Mouse (Mus musculus) MEL (cell line): ENCODE results near the gene Gm5431. TPM values are rescaled to one million over a fixed set of nuclear protein-coding genes. Genes with fewer than 3 reads are reported as not detected.
"Not testable (repeated sequence)": the region's sequence is repeated elsewhere in the genome, so short reads cannot be mapped to it uniquely, and the experiment has no call there.

Experiments used
- DNase-seq: peaks from one replicate; pipeline ENCODE4 v3.0.0; 2011; ENCODE audit warnings: low read depth, low spot score
- H3K27ac ChIP-seq: 2 replicates; pipeline ENCODE4 v1.5.1; 2012; ENCODE audit warnings: low read depth, mild to moderate bottlenecking, control low read depth, low read length, moderate library complexity; ENCODE audit not compliant: control insufficient read depth
- H3K27me3 ChIP-seq, 2 experiments: fragments of 150-350 bp in 1 of 2; sonication (generic) in 1 of 2; 2 replicates each; pipeline ENCODE4 v1.6.1; 2012; ENCODE audit warnings: low read length in 2 of 2, mild to moderate bottlenecking in 2 of 2, improper control_type of control experiment in 1 of 2, moderate library complexity in 1 of 2; ENCODE audit not compliant: insufficient read depth in 2 of 2, control insufficient read depth in 1 of 2
- H3K36me3 ChIP-seq, 2 experiments: 2 replicates each; pipeline ENCODE4 v1.6.1; 2012 to 2014; ENCODE audit warnings: low read length in 2 of 2, improper control_type of control experiment in 1 of 2, inconsistent platforms in 1 of 2, mild to moderate bottlenecking in 1 of 2; ENCODE audit not compliant: insufficient read depth in 2 of 2, control insufficient read depth in 1 of 2
- H3K4me1 ChIP-seq, 2 experiments: fragments of 150-350 bp in 1 of 2; sonication (generic) in 1 of 2; 2 replicates each; pipeline ENCODE4 v1.6.1; 2012; ENCODE audit warnings: low read length in 2 of 2, improper control_type of control experiment in 1 of 2, mild to moderate bottlenecking in 1 of 2; ENCODE audit not compliant: insufficient read depth in 2 of 2, control insufficient read depth in 1 of 2
- H3K4me3 ChIP-seq, 2 experiments: fragments of 150-350 bp in 1 of 2; sonication (generic) in 1 of 2; 2 replicates each; pipeline ENCODE4 v1.5.1; 2012; ENCODE audit warnings: low read depth in 2 of 2, low read length in 2 of 2, mild to moderate bottlenecking in 2 of 2, moderate library complexity in 2 of 2, control low read depth in 1 of 2, improper control_type of control experiment in 1 of 2; ENCODE audit not compliant: control insufficient read depth in 1 of 2, insufficient read depth in 1 of 2
- H3K79me2 ChIP-seq: 2 replicates; pipeline ENCODE4 v1.6.1; 2012; ENCODE audit warnings: mild to moderate bottlenecking, low read length, moderate library complexity; ENCODE audit not compliant: control insufficient read depth, poor library complexity, insufficient read depth
- H3K9ac ChIP-seq: 2 replicates; pipeline ENCODE4 v1.6.1; 2012; ENCODE audit warnings: low read depth, mild to moderate bottlenecking, control low read depth, low read length, moderate library complexity; ENCODE audit not compliant: control insufficient read depth, poor library complexity, severe bottlenecking
- H3K9me3 ChIP-seq: fragments of 150-350 bp; sonication (generic); replicated peaks from 2 replicates; pipeline ENCODE4 v1.6.1; 2012; ENCODE audit warnings: mild to moderate bottlenecking, low read length, improper control_type of control experiment, moderate library complexity; ENCODE audit not compliant: insufficient read depth
- BHLHE40 ChIP-seq: IDR thresholded peaks from 2 replicates; pipeline ENCODE4 v1.6.1; 2012; ENCODE audit warnings: low read depth, mild to moderate bottlenecking, inconsistent platforms, low read length, improper control_type of control experiment, borderline replicate concordance
- CHD1 ChIP-seq: IDR thresholded peaks from 2 replicates; pipeline ENCODE4 v1.6.1; 2012; ENCODE audit warnings: low read depth, mild to moderate bottlenecking, inconsistent platforms, low read length, improper control_type of control experiment
- CTCF ChIP-seq, 3 experiments: IDR thresholded peaks in 2 of 3; conservative IDR thresholded peaks in 1 of 3; 2 replicates each; pipeline ENCODE4 v1.5.1; 2011 to 2012; ENCODE audit warnings: low read length in 3 of 3, low read depth in 2 of 3, mild to moderate bottlenecking in 2 of 3, improper control_type of control experiment in 1 of 3, inconsistent platforms in 1 of 3, mixed read lengths in 1 of 3, moderate library complexity in 1 of 3; ENCODE audit not compliant: control insufficient read depth in 1 of 3, insufficient read depth in 1 of 3, poor library complexity in 1 of 3, severe bottlenecking in 1 of 3
- EP300 ChIP-seq, 2 experiments: IDR thresholded peaks; 2 replicates each; pipeline ENCODE4 v1.6.1; 2011; ENCODE audit warnings: improper control_type of control experiment in 2 of 2, low read length in 2 of 2, low read depth in 1 of 2, mild to moderate bottlenecking in 1 of 2
- GABPA ChIP-seq: IDR thresholded peaks from 2 replicates; pipeline ENCODE4 v1.6.1; 2012; ENCODE audit warnings: low read depth, mild to moderate bottlenecking, inconsistent platforms, low read length, improper control_type of control experiment, moderate library complexity
- HCFC1 ChIP-seq: IDR thresholded peaks from 2 replicates; pipeline ENCODE4 v1.6.1; 2012; ENCODE audit warnings: low read depth, mild to moderate bottlenecking, inconsistent platforms, low read length, improper control_type of control experiment, moderate library complexity
- JUND ChIP-seq: IDR thresholded peaks from 2 replicates; pipeline ENCODE4 v1.6.1; 2011; ENCODE audit warnings: low read depth, mild to moderate bottlenecking, improper control_type of control experiment, low read length
- MAFK ChIP-seq: IDR thresholded peaks from 2 replicates; pipeline ENCODE4 v1.6.1; 2011; ENCODE audit warnings: low read depth, mild to moderate bottlenecking, low read length, improper control_type of control experiment, borderline replicate concordance
- MEF2A ChIP-seq: IDR thresholded peaks from 2 replicates; pipeline ENCODE4 v1.6.1; 2014; ENCODE audit warnings: low read depth, mild to moderate bottlenecking, inconsistent platforms, low read length, improper control_type of control experiment; ENCODE audit not compliant: poor library complexity, insufficient replicate concordance, severe bottlenecking; ENCODE audit errors: extremely low read depth
- MYB ChIP-seq: IDR thresholded peaks from 2 replicates; pipeline ENCODE4 v1.6.1; 2011; ENCODE audit warnings: mild to moderate bottlenecking, low read depth, low read length, improper control_type of control experiment
- NRF1 ChIP-seq: IDR thresholded peaks from 2 replicates; pipeline ENCODE4 v1.6.1; 2014; ENCODE audit warnings: low read depth, mild to moderate bottlenecking, inconsistent platforms, low read length, improper control_type of control experiment, moderate library complexity; ENCODE audit not compliant: poor library complexity, insufficient read depth, severe bottlenecking
- SMC3 ChIP-seq: IDR thresholded peaks from 2 replicates; pipeline ENCODE4 v1.6.1; 2011; ENCODE audit warnings: low read depth, low read length, improper control_type of control experiment
- UBTF ChIP-seq: IDR thresholded peaks from 2 replicates; pipeline ENCODE4 v1.6.1; 2012; ENCODE audit warnings: low read depth, mild to moderate bottlenecking, inconsistent platforms, low read length, improper control_type of control experiment, moderate library complexity, borderline replicate concordance; ENCODE audit not compliant: insufficient read depth
- ZC3H11A ChIP-seq: IDR thresholded peaks from 2 replicates; pipeline ENCODE4 v1.6.1; 2012; ENCODE audit warnings: low read depth, mild to moderate bottlenecking, inconsistent platforms, low read length, improper control_type of control experiment
- ZNF384 ChIP-seq: IDR thresholded peaks from 2 replicates; pipeline ENCODE4 v1.6.1; 2012; ENCODE audit warnings: low read depth, mild to moderate bottlenecking, inconsistent platforms, low read length, improper control_type of control experiment
- polyA plus RNA-seq, 2 experiments: library from polyadenylated mRNA; stranded (reverse) in 1 of 2; unstranded in 1 of 2; fragments of >175 nt in 1 of 2; fragments of >200 nt in 1 of 2; gene quantifications; 2 replicates each; pipeline versions ENCODE4 v1.2.1 to v1.2.4; 2012; ENCODE audit warnings: low replicate concordance in 2 of 2, low read depth in 1 of 2; ENCODE audit not compliant: insufficient read length in 2 of 2, insufficient read depth in 1 of 2, missing spikeins in 1 of 2
- total RNA-seq: library from RNA; depleted of rRNA; stranded (reverse); fragments of 300-350 nt; gene quantifications from 2 replicates; pipeline ENCODE4 v1.2.3, GENCODE M21; 2012

Gene Gm5431
- total and polyA plus RNA-seq, 3 experiments = 0.04 TPM; not detected in 2

- H3K9ac ChIP-seq, H3K4me1 ChIP-seq, H3K27me3 ChIP-seq, H3K27ac ChIP-seq, H3K4me3 ChIP-seq, DNase-seq, H3K9me3 ChIP-seq, H3K79me2 ChIP-seq, H3K36me3 ChIP-seq: not testable (repeated sequence)
Observed at GRCm38 (mm10) chr11:48926437-48926836, 24.4 kb upstream of the Gm5431 start.

GRCm38 (mm10) chr11:48923818-48924217 lies 21.8 kb upstream of the Gm5431 start:
- not testable (repeated sequence) for H3K9ac ChIP-seq, H3K4me1 ChIP-seq, H3K4me3 ChIP-seq, H3K27me3 ChIP-seq, H3K36me3 ChIP-seq, H3K27ac ChIP-seq, H3K79me2 ChIP-seq, H3K9me3 ChIP-seq, DNase-seq

- peaks cover 0 to 1% of the 10 kb centered on the region in 2 experiments; a peak in 2 of 4 replicates for H3K27me3 ChIP-seq
- H3K79me2 ChIP-seq = no peaks in the 10 kb centered on the region
- TF ChIP-seq CTCF (IDR thresholded peaks at IDR 0.05 in 2 of 3, conservative IDR thresholded peaks at IDR 0.05 in 1 of 3; ENCODE audit: control insufficient read depth in 1 of 3, insufficient read depth in 1 of 3, low read depth in 2 of 3, low read length in 3 of 3, poor library complexity in 1 of 3, severe bottlenecking in 1 of 3) = no peak
- no peak for TF ChIP-seq ZNF384
- TF ChIP-seq GABPA = no peak
- TF ChIP-seq JUND = no peak
- no peak for TF ChIP-seq SMC3
- no peak for TF ChIP-seq MYB
- TF ChIP-seq BHLHE40 = no peak
- no peak for TF ChIP-seq NRF1
- TF ChIP-seq, all 39 proteins: peak for 0
- Histone ChIP-seq H3K4me3 (no peak overlapping the region), H3K9me3 (no peaks in the 10 kb centered on the region), H3K36me3 (no peaks in the 10 kb centered on the region), H3K9ac (no peak overlapping the region), H3K27ac (no peak overlapping the region), H3K4me1 (no peaks in the 10 kb centered on the region)
- DNase-seq = no peak
Observed at GRCm38 (mm10) chr11:48918380-48918779, 16.4 kb upstream of the Gm5431 start.

- H3K9ac ChIP-seq = no peak overlapping the region
- H3K27ac ChIP-seq = no peak overlapping the region
- no peaks in the 10 kb centered on the region for H3K79me2 ChIP-seq
- H3K4me3 ChIP-seq = no peak overlapping the region
- peak; percentile 23 for DNase-seq
- H3K4me1 ChIP-seq = no peaks in the 10 kb centered on the region; a peak in 1 of 4 replicates
- H3K36me3 ChIP-seq = no peaks in the 10 kb centered on the region; a peak in 1 of 4 replicates
- H3K9me3 ChIP-seq = no peaks in the 10 kb centered on the region
- no peak for TF ChIP-seq ZC3H11A
- TF ChIP-seq UBTF = no peak
- no peak for TF ChIP-seq MEF2A
- no peak for TF ChIP-seq HCFC1
- no peak for TF ChIP-seq MAFK
- TF ChIP-seq EP300 (IDR thresholded peaks at IDR 0.05; ENCODE audit: low read depth in 1 of 2, low read length in 2 of 2) = no peak
- no peak for TF ChIP-seq CHD1
- no peak for TF ChIP-seq SMC3
- no peak for TF ChIP-seq MYB
- no peak for TF ChIP-seq NRF1
- H3K27me3 ChIP-seq = peaks cover 3 to 5% of the 10 kb centered on the region in 2 experiments
Observed at GRCm38 (mm10) chr11:48913611-48914010, 11.6 kb upstream of the Gm5431 start.
